Mouse (Mus musculus) liver, postnatal 0 days (tissue): ENCODE data around the gene Zbtb7a.

Experiments used
- CTCF ChIP-seq: sonication (generic); IDR thresholded peaks from 2 replicates; pipeline ENCODE4 v1.5.1; 2016; ENCODE audit warnings: antibody characterized with exemption, low read depth
- EP300 ChIP-seq: IDR thresholded peaks from 2 replicates; pipeline ENCODE4 v1.6.1; 2016; ENCODE audit warnings: antibody characterized with exemption, low read depth, mild to moderate bottlenecking

GRCm38 (mm10) chr10:81168087-81168431 lies 33.0 kb downstream of the Zbtb7a start:
- TF ChIP-seq EP300: no peak
- TF ChIP-seq CTCF: no peak
